Mouse (Mus musculus) forebrain, embryonic 13.5 days (tissue): Measurements from ENCODE around the gene Atxn7l2. TPM values are rescaled to one million over a fixed set of nuclear protein-coding genes. Genes with fewer than 3 reads are reported as not detected.

Experiments
- ATAC-seq: fragments of 200-750 bp; cut with Nextera tagmentation; 2 replicates; pipeline ENCODE4 v1.8.0; 2017
- H3K27ac ChIP-seq: fragments of 300-500 bp; sonication (generic); 2 replicates; pipeline ENCODE4 v1.5.1; 2015; ENCODE audit warnings: inconsistent platforms, mild to moderate bottlenecking, moderate library complexity
- H3K27me3 ChIP-seq: fragments of 300-500 bp; sonication (generic); 2 replicates; pipeline ENCODE4 v1.6.1; 2015; ENCODE audit warnings: mild to moderate bottlenecking, inconsistent platforms
- H3K36me3 ChIP-seq: fragments of 300-500 bp; sonication (generic); 2 replicates; pipeline ENCODE4 v1.6.1; 2015; ENCODE audit warnings: mild to moderate bottlenecking, inconsistent platforms; ENCODE audit not compliant: poor library complexity, severe bottlenecking
- H3K4me1 ChIP-seq: fragments of 300-500 bp; sonication (generic); 2 replicates; pipeline ENCODE4 v1.6.1; 2015; ENCODE audit warnings: inconsistent platforms
- H3K4me2 ChIP-seq: fragments of 300-500 bp; sonication (generic); 2 replicates; pipeline ENCODE4 v1.6.1; 2015; ENCODE audit warnings: inconsistent platforms, mild to moderate bottlenecking, moderate library complexity
- H3K4me3 ChIP-seq: fragments of 300-500 bp; sonication (generic); 2 replicates; pipeline ENCODE4 v1.5.1; 2015; ENCODE audit warnings: mild to moderate bottlenecking, inconsistent platforms
- H3K9ac ChIP-seq: fragments of 300-500 bp; sonication (generic); 2 replicates; pipeline ENCODE4 v1.6.1; 2015; ENCODE audit warnings: mild to moderate bottlenecking, inconsistent platforms
- H3K9me3 ChIP-seq: fragments of 300-500 bp; sonication (generic); replicated peaks from 2 replicates; pipeline ENCODE4 v1.6.1; 2016; ENCODE audit warnings: inconsistent platforms
- WGBS: fragments of 180-500 bp; shearing (Covaris S2); methylation state at CpG from one replicate; pipeline ENCODE4 v1.1.7; 2015; 5-methylcytosine and 5-hydroxymethylcytosine counted together
- polyA plus RNA-seq: library from polyadenylated mRNA; unstranded; fragments of >200 nt; fragmentation: Nextera tagmentation; extraction: Ambion mirVana; gene quantifications from 2 replicates; pipeline ENCODE4 v1.2.1, GENCODE M21; 2015

Atxn7l2 gene
- polyA plus RNA-seq, 1 experiment from 2014 or later = 29.0 TPM

DNA sequence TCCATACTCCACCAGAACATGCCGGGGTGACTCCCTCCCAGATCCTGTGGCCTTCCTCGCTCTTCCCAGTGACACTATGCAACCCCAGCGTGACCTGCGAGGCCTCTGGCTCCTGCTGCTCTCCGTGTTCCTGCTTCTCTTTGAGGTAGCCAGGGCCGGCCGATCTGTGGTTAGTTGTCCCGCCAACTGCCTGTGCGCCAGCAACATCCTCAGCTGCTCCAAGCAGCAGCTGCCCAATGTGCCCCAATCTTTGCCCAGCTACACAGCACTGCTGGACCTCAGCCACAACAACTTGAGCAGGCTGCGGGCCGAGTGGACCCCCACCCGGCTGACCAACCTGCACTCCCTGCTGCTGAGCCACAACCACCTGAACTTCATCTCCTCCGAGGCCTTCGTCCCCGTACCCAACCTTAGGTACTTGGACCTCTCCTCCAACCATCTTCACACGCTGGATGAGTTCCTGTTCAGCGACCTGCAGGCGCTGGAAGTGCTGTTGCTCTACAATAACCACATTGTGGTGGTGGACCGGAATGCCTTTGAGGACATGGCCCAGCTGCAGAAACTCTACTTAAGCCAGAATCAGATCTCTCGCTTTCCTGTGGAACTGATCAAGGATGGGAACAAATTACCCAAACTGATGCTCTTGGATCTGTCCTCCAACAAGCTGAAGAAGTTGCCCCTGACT, 23.5 kb downstream of the Atxn7l2 start:
- 63% methylated on average over 20 of the region's 20 CpGs for WGBS
- Histone ChIP-seq H3K27ac (no peak overlapping the region), H3K9me3 (no peaks in the 10 kb centered on the region), H3K36me3 (peaks cover 23% of the 10 kb centered on the region), H3K4me1 (peaks cover 44% of the 10 kb centered on the region), H3K4me2 (peak overlapping the region; percentile 81), H3K27me3 (peaks cover 11% of the 10 kb centered on the region), H3K9ac (peak overlapping the region; percentile 78), H3K4me3 (peak overlapping the region; percentile 79)
- peak; percentile 11; the same call in 1 of the 2 replicates for ATAC-seq

DNA sequence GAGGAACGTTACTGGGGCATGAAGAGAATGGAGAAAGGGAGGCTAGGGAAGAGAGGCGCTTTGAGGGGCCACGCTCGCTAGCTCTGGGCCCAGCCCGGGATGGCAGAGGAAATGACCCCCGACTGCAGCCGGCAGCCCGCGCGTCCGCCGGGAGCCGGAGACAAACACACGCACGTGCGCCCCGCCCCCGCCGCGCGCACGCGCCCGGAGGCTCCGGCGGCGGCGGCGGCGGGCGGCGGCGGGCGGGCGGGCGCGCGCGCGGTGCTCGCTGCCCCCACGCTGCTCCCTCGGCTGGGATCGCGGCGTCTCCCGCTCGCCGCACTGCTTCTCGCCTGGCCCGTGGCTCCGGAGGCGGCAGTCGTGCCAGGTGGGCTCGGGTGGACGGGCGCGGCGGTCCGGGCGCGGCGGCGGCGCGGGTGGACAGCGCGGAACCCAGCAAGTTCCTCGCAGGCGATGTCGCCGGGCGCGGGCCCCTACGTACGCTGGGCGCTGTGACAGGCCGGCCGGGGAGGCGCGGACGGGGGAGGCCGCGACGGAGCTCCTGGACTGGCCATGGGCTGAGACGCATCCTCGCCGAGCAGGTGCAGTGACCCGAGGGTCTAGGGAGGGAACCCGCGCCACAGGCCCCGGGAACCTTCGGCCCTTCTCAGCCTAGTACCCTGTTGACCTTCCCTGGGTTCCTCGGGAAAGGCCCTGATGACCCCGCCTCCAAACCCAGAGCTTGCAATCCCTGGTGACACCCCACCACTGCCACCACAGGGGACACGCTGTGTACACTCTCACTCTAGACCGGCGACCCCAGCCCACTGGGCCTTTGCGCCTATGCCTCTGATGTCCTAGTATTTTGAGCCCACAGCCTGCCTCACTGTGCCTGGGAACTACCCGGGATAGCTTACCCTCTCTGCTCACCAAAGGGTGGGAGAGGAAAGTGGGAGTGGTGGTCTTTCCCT, 24.4 kb downstream of the Atxn7l2 start, which contains the start of gene Amigo1:
TSS of gene Amigo1 (plus strand) at position 238 of the 950 bp plus-strand sequence.
- peak within 1 kb of the TSS; percentile 81 for H3K4me2 ChIP-seq
- ATAC-seq = peak; percentile 79
- peaks cover 11% of the 10 kb centered on the region for H3K27me3 ChIP-seq
- peaks cover 42% of the 10 kb centered on the region for H3K4me1 ChIP-seq
- H3K4me3 ChIP-seq = peak within 1 kb of the TSS; percentile 79
- 1% methylated on average over 55 of the region's 100 CpGs for WGBS
- peaks cover 18% of the 10 kb centered on the region for H3K36me3 ChIP-seq
- H3K27ac ChIP-seq = no peak within 1 kb of the TSS
- no peaks in the 10 kb centered on the region for H3K9me3 ChIP-seq
- H3K9ac ChIP-seq = peak within 1 kb of the TSS; percentile 78

- peak overlapping the region; percentile 78 for H3K9ac ChIP-seq
- ATAC-seq = peak; percentile 41; the same call in 1 of the 2 replicates
- H3K36me3 ChIP-seq = peaks cover 18% of the 10 kb centered on the region
- no peaks in the 10 kb centered on the region for H3K9me3 ChIP-seq
- H3K27me3 ChIP-seq = peaks cover 11% of the 10 kb centered on the region
- WGBS = 3% methylated on average over 16 of the region's 16 CpGs
- H3K4me3 ChIP-seq = peak overlapping the region; percentile 79
- peak overlapping the region; percentile 81 for H3K4me2 ChIP-seq
- H3K4me1 ChIP-seq = peaks cover 38% of the 10 kb centered on the region
- H3K27ac ChIP-seq = no peak overlapping the region
Observed at GRCm38 (mm10) chr3:108185460-108186097, 25.2 kb downstream of the Atxn7l2 start.

- no peak overlapping the region for H3K9ac ChIP-seq
- H3K9me3 ChIP-seq = no peaks in the 10 kb centered on the region
- no peak for ATAC-seq
- no peak overlapping the region for H3K27ac ChIP-seq
- peaks cover 17% of the 10 kb centered on the region for H3K36me3 ChIP-seq
- peaks cover 11% of the 10 kb centered on the region for H3K27me3 ChIP-seq
- H3K4me1 ChIP-seq = peaks cover 34% of the 10 kb centered on the region
- 70% methylated on average over 3 of the region's 3 CpGs for WGBS
- H3K4me2 ChIP-seq = no peak overlapping the region
- H3K4me3 ChIP-seq = no peak overlapping the region
Observed at GRCm38 (mm10) chr3:108184742-108185141, 26.0 kb downstream of the Atxn7l2 start.

GRCm38 (mm10) chr3:108180514-108180913, 30.2 kb downstream of the Atxn7l2 start:
- Histone ChIP-seq H3K27me3 (peaks cover 11% of the 10 kb centered on the region), H3K27ac (no peak overlapping the region), H3K9me3 (no peaks in the 10 kb centered on the region), H3K9ac (no peak overlapping the region), H3K4me3 (no peak overlapping the region), H3K36me3 (no peaks in the 10 kb centered on the region), H3K4me1 (peaks cover 8% of the 10 kb centered on the region), H3K4me2 (no peak overlapping the region)
- 17% methylated on average over 2 of the region's 2 CpGs for WGBS
- no peak for ATAC-seq

DNA sequence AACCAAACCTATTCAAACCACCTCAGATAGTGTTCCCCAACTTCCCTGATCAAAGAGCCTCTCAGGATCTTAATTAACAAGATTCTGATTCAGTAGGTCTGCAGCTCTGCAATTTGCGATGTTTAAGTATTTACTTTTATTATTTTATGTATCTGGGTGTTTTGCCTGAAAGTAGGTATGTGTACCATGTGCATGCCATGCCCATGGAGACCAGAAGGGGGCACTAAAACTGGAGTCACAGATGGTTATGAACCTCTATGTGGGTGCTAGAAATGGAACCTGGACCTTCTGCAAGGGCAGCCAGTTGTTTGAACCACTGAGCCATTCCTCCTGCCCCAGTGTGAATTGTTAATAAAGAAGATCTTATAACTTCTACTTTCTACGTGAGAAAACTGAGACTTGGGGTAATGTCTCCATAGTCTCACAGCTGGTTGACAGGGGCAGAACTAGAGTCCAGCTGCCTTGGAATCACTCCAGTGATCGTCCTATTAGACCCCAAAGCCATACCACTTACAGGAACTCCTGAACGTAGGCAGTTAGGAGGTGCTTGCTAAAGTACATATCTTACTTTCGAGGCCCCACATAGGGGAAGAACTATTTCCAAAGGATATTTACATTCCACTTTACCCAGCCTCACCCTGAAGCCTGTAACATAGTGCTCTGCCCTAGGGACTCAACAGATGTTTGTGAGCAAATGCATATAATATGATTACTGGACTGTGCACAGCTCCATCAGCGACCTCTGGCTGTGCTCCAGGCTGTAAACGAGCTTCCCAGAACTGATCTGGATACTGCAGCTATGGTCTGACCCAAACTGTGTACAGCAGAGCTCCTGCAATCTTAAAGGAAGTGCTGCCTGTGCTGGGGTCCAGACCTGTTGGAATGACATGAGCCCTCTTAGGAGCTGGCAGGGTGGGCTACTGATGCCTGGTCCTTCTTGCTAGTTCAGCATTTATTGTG, 31.7 kb downstream of the Atxn7l2 start:
- Histone ChIP-seq H3K36me3 (no peaks in the 10 kb centered on the region), H3K4me1 (peaks cover 19% of the 10 kb centered on the region), H3K4me2 (no peak overlapping the region), H3K9ac (no peak overlapping the region), H3K4me3 (no peak overlapping the region), H3K9me3 (no peaks in the 10 kb centered on the region), H3K27me3 (0 out of 2 replicates have a peak, but pooled peaks cover under 1% of the 10 kb centered on the region), H3K27ac (no peak overlapping the region)
- no peak for ATAC-seq
- WGBS = 83% methylated on average over 7 of the region's 7 CpGs

DNA sequence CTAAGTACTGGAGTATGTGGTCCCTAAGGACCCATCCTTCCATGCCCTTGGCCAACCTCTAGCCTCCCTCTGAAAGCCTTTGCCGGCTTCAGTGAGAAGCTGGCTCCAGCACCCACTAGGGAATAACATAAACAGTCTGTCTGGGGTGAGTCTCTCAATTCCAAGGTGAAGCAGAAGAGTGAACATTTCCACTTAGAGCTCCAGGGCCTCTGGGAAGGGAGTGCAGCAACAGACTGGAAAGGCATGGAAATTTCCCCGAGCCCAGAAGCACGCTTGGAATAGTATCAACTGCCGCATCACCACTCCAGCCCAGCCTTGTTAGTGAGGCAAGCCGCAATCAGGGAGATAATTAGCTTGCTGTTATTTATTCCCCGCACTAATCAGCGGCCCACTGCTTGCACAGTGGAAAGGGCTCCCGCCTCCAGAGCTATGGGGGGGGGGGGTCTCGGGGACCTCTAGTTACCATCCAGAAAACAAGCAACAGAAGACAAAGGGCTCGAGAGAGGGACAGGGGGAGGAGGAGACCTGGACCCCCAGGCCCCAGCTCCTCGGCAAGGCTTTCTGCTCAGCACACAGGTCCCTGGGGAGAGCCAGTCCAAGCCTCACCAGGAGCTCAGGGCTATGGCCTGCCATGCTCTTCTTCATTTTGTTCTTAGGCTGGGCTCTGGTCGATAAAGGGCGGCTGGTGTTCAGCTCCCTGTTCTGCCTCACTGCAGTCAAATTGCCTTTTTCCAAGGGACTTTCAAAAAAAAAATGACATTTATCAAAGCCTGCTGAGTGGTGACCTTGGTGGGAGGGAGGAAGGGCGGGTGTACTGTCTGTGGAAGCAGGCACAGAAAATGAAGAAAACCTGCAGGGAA, 35.8 kb downstream of the Atxn7l2 start:
- 6% methylated on average over 14 of the region's 14 CpGs for WGBS
- Histone ChIP-seq H3K9ac (peak overlapping the region; percentile 51; the same call in 1 of the 2 replicates), H3K4me2 (peak overlapping the region; percentile 47), H3K9me3 (no peaks in the 10 kb centered on the region), H3K27ac (peak overlapping the region; percentile 91), H3K27me3 (no peaks in the 10 kb centered on the region), H3K36me3 (no peaks in the 10 kb centered on the region), H3K4me3 (no peak overlapping the region), H3K4me1 (peaks cover 24% of the 10 kb centered on the region)
- ATAC-seq = peak; percentile 97

DNA sequence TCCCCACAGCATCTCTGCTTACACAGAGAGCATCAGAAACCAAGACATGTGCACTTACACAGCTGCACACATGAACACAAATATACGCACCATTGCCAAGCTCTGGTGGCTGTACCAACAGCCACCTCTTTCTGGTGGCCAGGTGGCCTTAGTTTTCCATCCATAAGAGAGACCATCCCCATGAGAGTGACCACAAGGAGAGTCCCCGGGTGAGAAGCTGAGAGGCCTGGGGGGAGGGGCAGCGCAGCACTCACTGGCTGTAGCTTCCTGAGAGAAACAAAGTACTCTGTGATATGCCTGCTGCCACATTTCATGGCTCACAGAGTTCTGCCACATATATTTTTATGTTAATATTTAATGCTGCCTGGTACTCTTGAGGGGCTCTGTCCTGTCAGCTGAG, 41.5 kb downstream of the Atxn7l2 start:
- H3K4me3 ChIP-seq = no peak overlapping the region
- H3K9me3 ChIP-seq = no peaks in the 10 kb centered on the region
- no peak overlapping the region for H3K9ac ChIP-seq
- 52% methylated on average over 3 of the region's 3 CpGs for WGBS
- H3K36me3 ChIP-seq = no peaks in the 10 kb centered on the region
- H3K4me2 ChIP-seq = no peak overlapping the region
- no peaks in the 10 kb centered on the region for H3K27me3 ChIP-seq
- no peak for ATAC-seq
- H3K4me1 ChIP-seq = peaks cover 51% of the 10 kb centered on the region
- H3K27ac ChIP-seq = no peak overlapping the region

GRCm38 (mm10) chr3:108167499-108167898, 43.2 kb downstream of the Atxn7l2 start:
- ATAC-seq = no peak
- Histone ChIP-seq H3K36me3 (no peaks in the 10 kb centered on the region), H3K9me3 (no peaks in the 10 kb centered on the region), H3K4me1 (peaks cover 44% of the 10 kb centered on the region), H3K4me2 (no peak overlapping the region), H3K4me3 (no peak overlapping the region), H3K9ac (no peak overlapping the region), H3K27ac (no peak overlapping the region), H3K27me3 (no peaks in the 10 kb centered on the region)
- WGBS = 37% methylated on average over 14 of the region's 14 CpGs

DNA sequence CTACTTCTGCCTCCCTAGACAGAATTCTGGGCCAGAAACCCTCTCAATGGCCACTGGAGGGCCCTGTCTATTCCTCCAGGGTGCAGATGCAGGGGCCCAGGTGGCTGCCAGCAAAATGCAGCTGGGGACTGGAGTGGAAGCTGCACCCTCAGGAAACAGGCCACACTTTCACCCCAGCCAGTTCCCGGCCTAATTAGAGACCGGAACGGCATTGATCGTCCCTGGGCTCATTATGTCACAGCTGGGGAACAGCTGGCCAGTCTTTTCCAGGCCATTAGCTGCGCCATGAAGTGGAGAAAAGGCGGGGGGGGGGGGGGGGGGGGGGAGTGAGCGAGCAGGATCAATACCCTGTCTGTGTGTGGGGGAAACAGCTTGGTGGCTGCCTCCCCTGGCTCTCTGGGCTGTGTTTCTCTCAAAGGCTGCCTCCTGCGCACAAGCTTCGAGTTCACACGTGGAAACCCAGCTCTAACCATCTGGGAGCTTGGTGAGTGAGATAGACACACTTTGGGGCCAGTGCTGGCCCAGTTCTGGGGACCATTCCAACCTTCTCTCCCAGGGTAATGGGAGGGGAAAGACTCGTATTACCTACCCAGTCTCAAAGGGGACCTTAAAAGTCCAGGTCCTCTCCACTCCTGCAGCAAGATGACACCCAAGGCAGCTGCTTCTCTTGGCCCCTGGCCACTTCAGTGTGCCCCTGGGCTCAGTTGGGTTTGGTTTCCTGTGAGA, 44.1 kb downstream of the Atxn7l2 start:
- peak overlapping the region; percentile 26; the same call in 1 of the 2 replicates for H3K9ac ChIP-seq
- H3K27ac ChIP-seq = peak overlapping the region; percentile 58
- H3K4me3 ChIP-seq = no peak overlapping the region
- ATAC-seq = peak; percentile 78
- H3K4me2 ChIP-seq = peak overlapping the region; percentile 14
- no peaks in the 10 kb centered on the region for H3K27me3 ChIP-seq
- H3K36me3 ChIP-seq = no peaks in the 10 kb centered on the region
- H3K9me3 ChIP-seq = no peaks in the 10 kb centered on the region
- H3K4me1 ChIP-seq = peaks cover 44% of the 10 kb centered on the region
- 2% methylated on average over 9 of the region's 11 CpGs for WGBS
